Mouse (Mus musculus): Measurements from ENCODE around the gene Mamstr. TPM values are rescaled to one million over a fixed set of nuclear protein-coding genes. Genes with fewer than 3 reads are reported as not detected.

Mamstr gene
- total and polyA plus RNA-seq, 2 experiments from 2014 or later: 6.5 to 7.7 TPM

- 54% methylated on average over 15 of the region's 15 CpGs for WGBS
- DNase-seq (ENCODE audit: low spot score) (peak; percentile 77), ATAC-seq (ENCODE audit: insufficient read depth, low read depth) (no peak)
- H3K9me3 ChIP-seq (replicated peaks; ENCODE audit: control insufficient read depth, low read length): no peaks in the 10 kb centered on the region
- H3K9ac ChIP-seq (replicated peaks; ENCODE audit: low read depth, low read length): no peak overlapping the region
- H3K4me3 ChIP-seq (ENCODE audit: low read depth, low read length): no peak overlapping the region
- peaks cover 18% of the 10 kb centered on the region for H3K36me3 ChIP-seq (replicated peaks; ENCODE audit: control insufficient read depth, insufficient read depth, low read length)
- H3K27ac ChIP-seq (ENCODE audit: low read depth): peak overlapping the region; percentile 83
- H3K27me3 ChIP-seq (ENCODE audit: control insufficient read depth, insufficient read depth, low read length): no peaks in the 10 kb centered on the region
- peak overlapping the region; percentile 8; the same call in 1 of the 2 replicates for H3K4me2 ChIP-seq (ENCODE audit: low read depth, low read length)
- TF ChIP-seq EP300 (IDR thresholded peaks at IDR 0.05; ENCODE audit: low read depth) (peak; percentile 35; the same call in 1 of the 2 replicates), CTCF (IDR thresholded peaks at IDR 0.05; ENCODE audit: low read depth) (no peak)
- peaks cover 18% of the 10 kb centered on the region for H3K4me1 ChIP-seq (ENCODE audit: control insufficient read depth, insufficient read depth)
Measured at GRCm38 (mm10) chr7:45635711-45636688, 3.8 kb upstream of the Mamstr start.

GRCm38 (mm10) chr7:45637710-45638109 lies 2.1 kb upstream of the Mamstr start:
- Histone ChIP-seq H3K36me3 (replicated peaks; ENCODE audit: control insufficient read depth, insufficient read depth, low read length) (peaks cover 18% of the 10 kb centered on the region), H3K27me3 (ENCODE audit: control insufficient read depth, insufficient read depth, low read length) (no peaks in the 10 kb centered on the region), H3K4me2 (ENCODE audit: low read depth, low read length) (no peak overlapping the region), H3K4me3 (ENCODE audit: low read depth, low read length) (no peak overlapping the region), H3K9ac (replicated peaks; ENCODE audit: low read depth, low read length) (no peak overlapping the region), H3K4me1 (ENCODE audit: control insufficient read depth, insufficient read depth) (peaks cover 34% of the 10 kb centered on the region), H3K27ac (ENCODE audit: low read depth) (no peak overlapping the region), H3K9me3 (replicated peaks; ENCODE audit: control insufficient read depth, low read length) (no peaks in the 10 kb centered on the region)
- ATAC-seq (ENCODE audit: insufficient read depth, low read depth) (no peak), DNase-seq (ENCODE audit: low spot score) (no peak)
- WGBS: 93% methylated on average over 6 of the region's 6 CpGs
- no peak for TF ChIP-seq EP300 (IDR thresholded peaks at IDR 0.05; ENCODE audit: low read depth)
- TF ChIP-seq CTCF (IDR thresholded peaks at IDR 0.05; ENCODE audit: low read depth): no peak

- peaks cover 40% of the 10 kb centered on the region for H3K4me1 ChIP-seq (ENCODE audit: control insufficient read depth, insufficient read depth)
- no peak overlapping the region for H3K27ac ChIP-seq (ENCODE audit: low read depth)
- TF ChIP-seq CTCF (IDR thresholded peaks at IDR 0.05; ENCODE audit: low read depth): no peak
- no peak for TF ChIP-seq EP300 (IDR thresholded peaks at IDR 0.05; ENCODE audit: low read depth)
- no peak overlapping the region; the same call in 1 of the 2 replicates for H3K4me3 ChIP-seq (ENCODE audit: low read depth, low read length)
- peaks cover 18% of the 10 kb centered on the region for H3K36me3 ChIP-seq (replicated peaks; ENCODE audit: control insufficient read depth, insufficient read depth, low read length)
- no peak overlapping the region for H3K9ac ChIP-seq (replicated peaks; ENCODE audit: low read depth, low read length)
- ATAC-seq (ENCODE audit: insufficient read depth, low read depth): peak; percentile 80
- H3K4me2 ChIP-seq (ENCODE audit: low read depth, low read length): peak overlapping the region; percentile 4; the same call in 1 of the 2 replicates
- no peaks in the 10 kb centered on the region for H3K27me3 ChIP-seq (ENCODE audit: control insufficient read depth, insufficient read depth, low read length)
- WGBS: 38% methylated on average over 29 of the region's 29 CpGs
- H3K9me3 ChIP-seq (replicated peaks; ENCODE audit: control insufficient read depth, low read length): no peaks in the 10 kb centered on the region
- peak; percentile 97 for DNase-seq (ENCODE audit: low spot score)
Measured at GRCm38 (mm10) chr7:45638623-45639401, 965 bp upstream of the Mamstr start.

- H3K4me1 ChIP-seq (ENCODE audit: control insufficient read depth, insufficient read depth): peaks cover 40% of the 10 kb centered on the region
- WGBS: 76% methylated on average over 19 of the region's 19 CpGs
- no peak for DNase-seq (ENCODE audit: low spot score)
Measured at GRCm38 (mm10) chr7:45640191-45640957, 597 bp downstream of the Mamstr start.

More at GRCm38 (mm10) chr7:45640191-45640957, 597 bp downstream of the Mamstr start:
- ATAC-seq (ENCODE audit: insufficient read depth, low read depth): no peak
- Histone ChIP-seq H3K4me2 (ENCODE audit: low read depth, low read length) (no peak overlapping the region), H3K4me3 (ENCODE audit: low read depth, low read length) (no peak overlapping the region), H3K9me3 (replicated peaks; ENCODE audit: control insufficient read depth, low read length) (no peaks in the 10 kb centered on the region), H3K9ac (replicated peaks; ENCODE audit: low read depth, low read length) (no peak overlapping the region), H3K27ac (ENCODE audit: low read depth) (peak overlapping the region; percentile 76), H3K36me3 (replicated peaks; ENCODE audit: control insufficient read depth, insufficient read depth, low read length) (peaks cover 21% of the 10 kb centered on the region), H3K27me3 (ENCODE audit: control insufficient read depth, insufficient read depth, low read length) (no peaks in the 10 kb centered on the region)
- TF ChIP-seq CTCF (IDR thresholded peaks at IDR 0.05; ENCODE audit: low read depth) (no peak), EP300 (IDR thresholded peaks at IDR 0.05; ENCODE audit: low read depth) (no peak)

Data from heart, postnatal 0 days (tissue).